Mouse (Mus musculus) lung, postnatal 0 days (tissue): Measurements from ENCODE around the gene Tigd3. TPM values are rescaled to one million over a fixed set of nuclear protein-coding genes. Genes with fewer than 3 reads are reported as not detected.

ENCODE experiments used
- ATAC-seq: fragments of 200-750 bp; cut with Nextera tagmentation; 2 replicates; pipeline ENCODE4 v1.8.0; 2017; ENCODE audit warnings: moderate library complexity
- DNase-seq: peaks from one replicate; pipeline ENCODE4 v3.0.0-alpha.2; 2016; ENCODE audit warnings: low spot score
- H3K27ac ChIP-seq: fragments of 300-500 bp; sonication (generic); 2 replicates; pipeline ENCODE4 v1.5.1; 2014; ENCODE audit warnings: antibody characterized with exemption, mild to moderate bottlenecking, low read length, mixed read lengths
- H3K27me3 ChIP-seq: fragments of 300-500 bp; sonication (generic); replicated peaks from 2 replicates; pipeline ENCODE4 v1.6.1; 2014; ENCODE audit warnings: low read length, mixed read lengths; ENCODE audit not compliant: insufficient read depth
- H3K36me3 ChIP-seq: fragments of 300-500 bp; sonication (generic); 2 replicates; pipeline ENCODE4 v1.6.1; 2014; ENCODE audit warnings: low read length, mixed read lengths; ENCODE audit not compliant: insufficient read depth
- H3K4me1 ChIP-seq: fragments of 300-500 bp; sonication (generic); 2 replicates; pipeline ENCODE4 v1.6.1; 2014; ENCODE audit warnings: antibody characterized with exemption, low read depth, low read length, mixed read lengths; ENCODE audit not compliant: insufficient read depth
- H3K4me2 ChIP-seq: fragments of 300-500 bp; sonication (generic); replicated peaks from 2 replicates; pipeline ENCODE4 v1.6.1; 2014; ENCODE audit warnings: low read depth, mild to moderate bottlenecking, low read length, moderate library complexity, mixed read lengths
- H3K4me3 ChIP-seq: fragments of 300-500 bp; sonication (generic); 2 replicates; pipeline ENCODE4 v1.5.1; 2014; ENCODE audit warnings: low read depth, low read length
- H3K9ac ChIP-seq: fragments of 300-500 bp; sonication (generic); replicated peaks from 2 replicates; pipeline ENCODE4 v1.6.1; 2014; ENCODE audit warnings: low read depth, mild to moderate bottlenecking
- H3K9me3 ChIP-seq: fragments of 300-500 bp; sonication (generic); 2 replicates; pipeline ENCODE4 v1.6.1; 2016; ENCODE audit warnings: low read length, mixed read lengths
- CTCF ChIP-seq: IDR thresholded peaks from 2 replicates; pipeline ENCODE4 v1.5.1; 2016; ENCODE audit warnings: antibody characterized with exemption, mild to moderate bottlenecking
- EP300 ChIP-seq: IDR thresholded peaks from 2 replicates; pipeline ENCODE4 v1.6.1; 2016; ENCODE audit warnings: antibody characterized with exemption, mild to moderate bottlenecking, control low read depth
- WGBS: fragments of 180-500 bp; shearing (Covaris S2); extraction: QIAGEN DNeasy Blood & Tissue Kit; methylation state at CpG from one replicate; pipeline ENCODE4 v1.1.7; 2014; 5-methylcytosine and 5-hydroxymethylcytosine counted together
- polyA plus RNA-seq: library from polyadenylated mRNA; unstranded; fragments of >200 nt; fragmentation: Nextera tagmentation; extraction: Ambion mirVana; gene quantifications from 2 replicates; pipeline ENCODE4 v1.2.1, GENCODE M21; 2015

Tigd3 gene
- polyA plus RNA-seq, 1 experiment from 2014 or later, result 1.3 TPM

- peak; percentile 97 for ATAC-seq
- H3K4me3 ChIP-seq, result peak overlapping the region; percentile 69
- H3K27ac ChIP-seq, result peak overlapping the region; percentile 89
- no peaks in the 10 kb centered on the region for H3K36me3 ChIP-seq
- peak overlapping the region; percentile 83 for H3K9ac ChIP-seq
- TF ChIP-seq EP300 (no peak), CTCF (peak; percentile 52)
- H3K4me2 ChIP-seq, result peak overlapping the region; percentile 89
- peak; percentile 100 for DNase-seq
- H3K27me3 ChIP-seq, result no peaks in the 10 kb centered on the region
- under 1% methylated on average over 58 of the region's 59 CpGs for WGBS
- H3K9me3 ChIP-seq, result no peaks in the 10 kb centered on the region
- peaks cover 7% of the 10 kb centered on the region; the same call in 1 of the 2 replicates for H3K4me1 ChIP-seq
Measured at GRCm38 (mm10) chr19:5912103-5913006, 18.4 kb upstream of the Tigd3 start.

DNA sequence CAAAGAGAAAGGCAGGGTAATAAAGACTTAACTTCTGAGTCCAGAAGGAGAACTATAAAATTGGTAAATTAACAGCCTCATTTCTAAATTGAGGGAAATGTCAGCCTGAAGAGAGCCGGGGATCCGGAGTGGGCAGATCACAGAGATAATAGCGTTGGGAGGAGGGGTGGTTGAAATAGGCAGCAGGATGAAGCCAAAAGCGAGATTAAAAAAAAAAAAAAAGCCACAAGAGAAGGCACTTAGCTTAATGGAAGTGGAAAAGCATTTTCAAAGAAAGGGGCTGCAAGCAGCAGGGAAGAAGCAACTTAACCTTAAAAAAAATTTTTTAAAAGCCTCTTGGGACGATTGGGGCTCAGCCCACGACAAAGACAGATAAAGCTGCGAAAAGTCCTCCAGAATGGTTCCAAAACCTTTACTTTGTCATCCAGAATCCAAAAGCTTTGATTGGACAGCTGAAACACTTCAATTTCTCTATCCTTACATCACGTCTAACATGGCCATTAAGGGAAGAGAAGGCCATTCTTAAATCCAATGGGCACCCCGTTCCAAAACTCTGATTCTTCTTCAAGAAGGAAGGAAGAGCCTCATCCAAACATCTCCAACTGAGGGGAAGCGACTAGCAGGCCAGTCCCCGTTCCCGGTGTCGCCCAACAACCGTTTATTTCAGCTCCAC is 17.6 kb upstream of the Tigd3 start:
- peaks cover 7% of the 10 kb centered on the region; the same call in 1 of the 2 replicates for H3K4me1 ChIP-seq
- no peaks in the 10 kb centered on the region for H3K27me3 ChIP-seq
- DNase-seq (peak; percentile 55), ATAC-seq (no peak)
- WGBS, result 1% methylated on average over 14 of the region's 14 CpGs
- peak overlapping the region; percentile 69 for H3K4me3 ChIP-seq
- H3K27ac ChIP-seq, result peak overlapping the region; percentile 89
- H3K36me3 ChIP-seq, result no peaks in the 10 kb centered on the region
- H3K9me3 ChIP-seq, result no peaks in the 10 kb centered on the region
- H3K4me2 ChIP-seq, result peak overlapping the region; percentile 89
- H3K9ac ChIP-seq, result peak overlapping the region; percentile 83
- no peak for TF ChIP-seq EP300
- TF ChIP-seq CTCF, result no peak

GRCm38 (mm10) chr19:5910221-5910620 is 16.3 kb upstream of the Tigd3 start:
- 33% methylated on average over 6 of the region's 6 CpGs for WGBS

GRCm38 (mm10) chr19:5907275-5907674 is 13.3 kb upstream of the Tigd3 start:
- Histone ChIP-seq H3K4me2 (no peak overlapping the region), H3K9me3 (no peaks in the 10 kb centered on the region), H3K9ac (no peak overlapping the region), H3K36me3 (peaks cover 36% of the 10 kb centered on the region), H3K27me3 (no peaks in the 10 kb centered on the region), H3K4me3 (no peak overlapping the region), H3K27ac (no peak overlapping the region), H3K4me1 (peaks cover 7% of the 10 kb centered on the region; the same call in 1 of the 2 replicates)
- ATAC-seq (no peak), DNase-seq (no peak)
- WGBS, result 82% methylated on average over 3 of the region's 3 CpGs
- TF ChIP-seq EP300 (no peak), CTCF (no peak)

More at GRCm38 (mm10) chr19:5910221-5910620, 16.3 kb upstream of the Tigd3 start:
- Histone ChIP-seq H3K27me3 (no peaks in the 10 kb centered on the region), H3K4me3 (no peak overlapping the region), H3K27ac (no peak overlapping the region), H3K9ac (no peak overlapping the region), H3K4me1 (peaks cover 7% of the 10 kb centered on the region; the same call in 1 of the 2 replicates), H3K9me3 (no peaks in the 10 kb centered on the region), H3K4me2 (peak overlapping the region; percentile 25; the same call in 1 of the 2 replicates), H3K36me3 (peaks cover 11% of the 10 kb centered on the region; the same call in 1 of the 2 replicates)
- DNase-seq, result no peak
- ATAC-seq, result no peak
- peak; percentile 54 for TF ChIP-seq CTCF
- no peak for TF ChIP-seq EP300

- DNase-seq (no peak), ATAC-seq (peak; percentile 25)
- TF ChIP-seq CTCF (no peak), EP300 (no peak)
- Histone ChIP-seq H3K9ac (peak overlapping the region; percentile 43; the same call in 1 of the 2 replicates), H3K27ac (no peak overlapping the region), H3K4me2 (peak overlapping the region; percentile 96), H3K9me3 (no peaks in the 10 kb centered on the region), H3K36me3 (peaks cover 3% of the 10 kb centered on the region), H3K4me3 (peak overlapping the region; percentile 47), H3K4me1 (peaks cover 3% of the 10 kb centered on the region; the same call in 1 of the 2 replicates), H3K27me3 (no peaks in the 10 kb centered on the region)
- WGBS, result 13% methylated on average over 18 of the region's 31 CpGs
Measured at GRCm38 (mm10) chr19:5893282-5894001, 507 bp downstream of the Tigd3 start.
